Mouse (Mus musculus): Measurements from ENCODE around the gene Olfr764-ps1. TPM values are rescaled to one million over a fixed set of nuclear protein-coding genes. Genes with fewer than 3 reads are reported as not detected.
A peak's percentile ranks its signal among the peaks of the same experiment; 100 is the strongest.
"Not testable (repeated sequence)": the region's sequence is repeated elsewhere in the genome, so short reads cannot be mapped to it uniquely, and the experiment has no call there.

Olfr764-ps1 gene
- not detected in 2 replicates for polyA plus RNA-seq (2015; fragmentation: Nextera tagmentation; extraction: Ambion mirVana)

DNA sequence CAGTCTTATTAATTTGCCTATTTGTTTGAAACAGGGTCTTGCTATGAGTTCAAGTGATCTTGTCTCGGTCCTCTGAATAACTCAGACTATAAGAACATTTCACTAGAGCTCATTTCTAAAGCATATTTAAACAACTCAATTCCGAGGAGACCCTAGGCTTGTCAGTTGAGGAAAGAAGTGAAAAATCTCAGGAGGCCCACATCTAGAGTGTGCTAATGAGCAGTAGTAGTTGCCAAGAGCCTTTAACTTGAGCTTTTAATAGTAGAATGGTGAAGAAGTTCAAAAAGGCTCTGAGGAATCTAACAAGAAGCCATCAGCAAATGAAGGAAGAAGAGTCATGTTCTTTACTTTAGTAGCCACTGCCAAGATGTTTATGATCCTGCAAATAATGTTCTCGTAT lies at the start of gene Olfr764-ps1:
Gene Olfr764-ps1, minus strand, starts transcription at position 101 of the 400 bp plus-strand sequence.
- no peak within 1 kb of the TSS for H3K27ac ChIP-seq (ENCODE audit: low read length)
- no peaks in the 10 kb centered on the region for H3K27me3 ChIP-seq (ENCODE audit: control insufficient read depth, insufficient read depth, low read depth, low read length)
- H3K4me2 ChIP-seq (ENCODE audit: low read length) = no peak within 1 kb of the TSS
- ATAC-seq = no peak
- 81% methylated on average over 3 of the region's 3 CpGs for WGBS
- H3K9me3 ChIP-seq (replicated peaks; ENCODE audit: control insufficient read depth, low read length, poor library complexity, severe bottlenecking) = no peaks in the 10 kb centered on the region
- no peak within 1 kb of the TSS for H3K9ac ChIP-seq (ENCODE audit: low read depth, low read length)
- no peaks in the 10 kb centered on the region for H3K4me1 ChIP-seq (ENCODE audit: control insufficient read depth, insufficient read depth, low read length)
- H3K4me3 ChIP-seq (ENCODE audit: low read depth, low read length) = no peak within 1 kb of the TSS
- H3K36me3 ChIP-seq (ENCODE audit: control insufficient read depth, insufficient read depth, low read length) = no peaks in the 10 kb centered on the region

DNA sequence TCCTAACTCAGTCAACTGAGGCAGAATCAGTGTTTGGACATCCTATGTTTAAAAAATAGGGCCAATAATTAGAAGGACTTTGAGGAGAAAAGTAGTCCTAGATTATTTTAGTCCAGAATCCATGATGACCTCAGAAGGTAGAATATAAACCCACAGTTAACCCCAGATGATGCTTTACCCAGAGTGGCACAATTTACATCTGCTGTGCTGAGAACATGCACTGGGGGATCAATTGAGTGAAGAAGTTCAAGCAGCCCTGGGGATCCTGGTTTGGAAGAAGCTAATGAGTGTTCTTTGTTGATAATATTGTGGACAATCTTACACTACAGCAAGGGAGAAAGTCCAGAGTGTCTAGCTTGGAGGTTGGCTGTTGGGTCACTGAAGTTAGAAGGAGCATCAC lies 43.1 kb upstream of the Olfr764-ps1 start, which contains the start of gene Olfr767:
Gene Olfr767, minus strand, starts transcription at position 101 of the 400 bp plus-strand sequence.
- ATAC-seq; H3K27me3 ChIP-seq (ENCODE audit: control insufficient read depth, insufficient read depth, low read depth, low read length); H3K4me3 ChIP-seq (ENCODE audit: low read depth, low read length); H3K4me2 ChIP-seq (ENCODE audit: low read length); H3K27ac ChIP-seq (ENCODE audit: low read length); H3K4me1 ChIP-seq (ENCODE audit: control insufficient read depth, insufficient read depth, low read length); H3K36me3 ChIP-seq (ENCODE audit: control insufficient read depth, insufficient read depth, low read length); H3K9ac ChIP-seq (ENCODE audit: low read depth, low read length); H3K9me3 ChIP-seq (replicated peaks; ENCODE audit: control insufficient read depth, low read length, poor library complexity, severe bottlenecking): not testable (repeated sequence)

DNA sequence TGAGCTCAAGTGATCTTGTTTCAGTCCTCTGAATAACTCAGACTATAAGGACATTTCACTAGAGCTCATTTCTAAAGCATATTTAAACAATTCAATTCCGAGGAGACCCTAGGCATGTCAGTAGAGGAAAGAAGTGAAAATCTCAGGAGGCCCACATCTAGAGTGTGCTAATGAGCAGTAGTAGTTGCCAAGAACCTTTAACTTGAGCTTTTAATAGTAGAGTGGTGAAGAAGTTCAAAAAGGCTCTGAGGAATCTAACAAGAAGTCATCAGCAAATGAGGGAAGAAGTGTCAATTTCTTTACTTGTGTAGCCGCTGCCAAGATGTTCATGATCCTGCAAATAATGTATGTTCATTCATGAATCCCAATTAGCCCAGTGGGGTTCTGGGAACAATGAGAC lies 29.2 kb upstream of the Olfr764-ps1 start, which contains the start of gene Olfr766-ps1:
Gene Olfr766-ps1, minus strand, starts transcription at position 101 of the 400 bp plus-strand sequence.
- 81% methylated on average over 2 of the region's 2 CpGs for WGBS
- Histone ChIP-seq H3K9me3 (replicated peaks; ENCODE audit: control insufficient read depth, low read length, poor library complexity, severe bottlenecking) (no peaks in the 10 kb centered on the region), H3K27me3 (ENCODE audit: control insufficient read depth, insufficient read depth, low read depth, low read length) (no peaks in the 10 kb centered on the region), H3K9ac (ENCODE audit: low read depth, low read length) (no peak within 1 kb of the TSS), H3K36me3 (ENCODE audit: control insufficient read depth, insufficient read depth, low read length) (no peaks in the 10 kb centered on the region), H3K4me3 (ENCODE audit: low read depth, low read length) (no peak within 1 kb of the TSS), H3K4me2 (ENCODE audit: low read length) (no peak within 1 kb of the TSS), H3K4me1 (ENCODE audit: control insufficient read depth, insufficient read depth, low read length) (no peaks in the 10 kb centered on the region), H3K27ac (ENCODE audit: low read length) (no peak within 1 kb of the TSS)
- no peak for ATAC-seq

DNA sequence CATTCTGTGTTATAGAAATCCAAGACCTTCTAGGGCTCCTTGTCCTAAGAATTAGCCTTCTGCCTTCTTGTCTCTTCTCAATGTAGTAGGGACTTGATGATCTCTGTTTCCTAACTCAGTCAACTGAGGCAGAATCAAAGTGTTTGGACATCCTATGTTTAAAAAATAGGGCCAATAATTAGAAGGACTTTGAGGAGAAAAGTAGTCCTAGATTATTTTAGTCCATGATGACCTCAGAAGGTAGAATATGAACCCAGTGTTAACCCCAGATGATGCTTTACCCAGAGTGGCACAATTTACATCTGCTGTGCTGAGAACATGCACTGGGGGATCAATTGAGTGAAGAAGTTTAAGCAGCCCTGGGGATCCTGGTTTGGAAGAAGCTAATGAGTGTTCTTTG lies 10.2 kb upstream of the Olfr764-ps1 start, which contains the start of gene Olfr765:
Gene Olfr765, minus strand, starts transcription at position 101 of the 400 bp plus-strand sequence.
- not testable (repeated sequence) for H3K9me3 ChIP-seq (replicated peaks; ENCODE audit: control insufficient read depth, low read length, poor library complexity, severe bottlenecking); H3K36me3 ChIP-seq (ENCODE audit: control insufficient read depth, insufficient read depth, low read length); H3K9ac ChIP-seq (ENCODE audit: low read depth, low read length); H3K4me1 ChIP-seq (ENCODE audit: control insufficient read depth, insufficient read depth, low read length); H3K4me3 ChIP-seq (ENCODE audit: low read depth, low read length); H3K27me3 ChIP-seq (ENCODE audit: control insufficient read depth, insufficient read depth, low read depth, low read length); H3K4me2 ChIP-seq (ENCODE audit: low read length); H3K27ac ChIP-seq (ENCODE audit: low read length); ATAC-seq

DNA sequence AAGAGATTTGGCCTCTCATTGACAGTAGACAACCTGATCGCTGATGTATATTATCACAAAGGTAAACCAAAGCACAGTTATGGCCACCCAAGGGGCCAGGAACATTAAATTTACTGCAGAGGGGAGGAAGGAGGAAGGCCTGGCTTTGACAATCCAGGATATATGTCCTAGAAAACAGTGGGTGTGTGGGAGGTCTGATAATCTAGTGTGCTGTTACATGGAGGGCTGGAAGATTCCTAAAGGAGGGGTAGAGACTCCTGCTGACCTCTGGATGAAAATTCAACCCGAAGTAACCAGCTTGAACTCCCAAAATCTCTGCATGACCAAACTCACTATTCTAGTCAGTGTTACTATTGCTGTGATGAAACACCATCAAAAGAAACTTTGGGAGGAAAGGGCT lies 11.4 kb downstream of the Olfr764-ps1 start:
- WGBS = 81% methylated on average over 2 of the region's 2 CpGs
- Histone ChIP-seq H3K27ac (ENCODE audit: low read length) (no peak overlapping the region), H3K4me2 (ENCODE audit: low read length) (no peak overlapping the region), H3K9me3 (replicated peaks; ENCODE audit: control insufficient read depth, low read length, poor library complexity, severe bottlenecking) (no peaks in the 10 kb centered on the region), H3K4me3 (ENCODE audit: low read depth, low read length) (no peak overlapping the region), H3K36me3 (ENCODE audit: control insufficient read depth, insufficient read depth, low read length) (no peaks in the 10 kb centered on the region), H3K4me1 (ENCODE audit: control insufficient read depth, insufficient read depth, low read length) (0 out of 2 replicates have a peak, but pooled peaks cover 3% of the 10 kb centered on the region), H3K27me3 (ENCODE audit: control insufficient read depth, insufficient read depth, low read depth, low read length) (no peaks in the 10 kb centered on the region), H3K9ac (ENCODE audit: low read depth, low read length) (no peak overlapping the region)
- ATAC-seq = no peak

DNA sequence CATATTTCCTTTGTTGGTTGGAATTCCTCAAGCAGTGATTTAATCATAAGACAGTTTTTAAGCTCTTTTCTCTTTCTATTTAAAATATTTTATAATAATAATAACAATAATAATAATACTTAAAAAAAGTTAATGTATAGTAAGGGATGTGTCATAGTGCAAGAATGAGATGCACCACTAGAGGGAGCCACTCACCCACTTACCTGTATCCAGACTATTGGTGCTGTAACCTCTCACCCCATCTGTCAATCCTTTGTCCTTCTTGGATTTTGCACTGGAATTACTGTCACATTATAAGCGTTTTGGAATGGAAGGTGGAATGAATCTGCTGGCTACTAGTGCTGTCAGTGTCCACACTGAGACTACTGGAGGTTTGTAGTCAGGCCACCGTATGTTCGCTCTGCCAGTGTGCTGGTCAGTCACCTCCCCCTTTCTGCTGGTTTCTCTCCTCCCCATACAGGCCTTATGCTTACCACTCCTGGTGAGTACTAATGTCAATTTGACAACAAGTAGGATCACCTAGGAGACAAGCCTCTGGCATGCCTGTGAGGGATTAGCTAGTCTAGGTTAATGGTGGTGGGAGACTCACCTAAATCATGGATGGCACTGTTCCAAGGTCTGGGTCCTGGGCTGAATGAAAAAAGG lies 13.6 kb downstream of the Olfr764-ps1 start:
- H3K4me2 ChIP-seq (ENCODE audit: low read length) = no peak overlapping the region

DNA sequence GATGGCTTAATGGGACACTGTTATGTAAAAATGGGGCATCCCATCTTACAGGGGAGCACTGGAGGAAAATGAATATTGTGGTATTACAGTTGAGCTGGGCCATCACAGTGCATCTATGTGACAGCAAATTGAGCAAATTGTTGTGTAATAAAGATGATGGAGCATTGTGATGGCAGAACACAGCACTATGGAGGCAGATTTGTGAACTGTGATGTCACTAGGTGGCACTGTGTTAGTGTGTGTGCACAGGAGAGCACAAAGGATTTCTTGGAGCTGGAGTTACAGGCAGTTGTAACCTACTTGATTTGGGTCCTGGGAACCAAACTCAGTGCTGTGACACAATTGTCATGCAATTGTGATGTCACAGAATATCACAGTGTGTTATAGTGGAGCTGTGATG lies 16.4 kb downstream of the Olfr764-ps1 start:
- ATAC-seq = no peak
- 0 out of 2 replicates have a peak, but pooled peaks cover 3% of the 10 kb centered on the region for H3K4me1 ChIP-seq (ENCODE audit: control insufficient read depth, insufficient read depth, low read length)

More for the DNA sequence above, 13.6 kb downstream of the Olfr764-ps1 start:
- WGBS = 52% methylated on average over 3 of the region's 3 CpGs
- no peaks in the 10 kb centered on the region for H3K27me3 ChIP-seq (ENCODE audit: control insufficient read depth, insufficient read depth, low read depth, low read length)
- no peaks in the 10 kb centered on the region for H3K36me3 ChIP-seq (ENCODE audit: control insufficient read depth, insufficient read depth, low read length)
- H3K4me1 ChIP-seq (ENCODE audit: control insufficient read depth, insufficient read depth, low read length) = 0 out of 2 replicates have a peak, but pooled peaks cover 3% of the 10 kb centered on the region
- no peak overlapping the region for H3K27ac ChIP-seq (ENCODE audit: low read length)
- H3K4me3 ChIP-seq (ENCODE audit: low read depth, low read length) = no peak overlapping the region
- peak; percentile 82 for ATAC-seq
- no peak overlapping the region for H3K9ac ChIP-seq (ENCODE audit: low read depth, low read length)
- no peaks in the 10 kb centered on the region for H3K9me3 ChIP-seq (replicated peaks; ENCODE audit: control insufficient read depth, low read length, poor library complexity, severe bottlenecking)

DNA sequence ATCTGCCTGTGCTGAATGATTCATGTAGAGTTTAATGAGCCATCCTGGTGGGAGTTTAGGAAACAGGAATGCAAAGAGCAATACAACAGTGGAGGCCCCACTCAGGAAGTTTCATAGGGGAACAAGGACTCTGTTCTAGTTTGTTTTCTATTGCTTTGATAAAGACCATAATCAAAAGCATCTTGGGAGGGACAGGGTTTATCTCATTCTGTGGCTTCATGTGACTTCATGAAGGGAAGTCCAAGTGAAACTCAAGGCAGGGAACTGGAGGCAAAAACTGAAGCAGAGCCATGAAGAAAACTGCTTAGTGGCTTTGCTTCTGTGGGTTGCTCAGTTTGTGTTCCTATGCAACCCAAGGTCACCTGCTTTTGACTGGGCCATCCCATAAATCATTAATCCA lies 25.2 kb downstream of the Olfr764-ps1 start:
- Histone ChIP-seq H3K4me3 (ENCODE audit: low read depth, low read length) (no peak overlapping the region), H3K4me2 (ENCODE audit: low read length) (no peak overlapping the region), H3K4me1 (ENCODE audit: control insufficient read depth, insufficient read depth, low read length) (no peaks in the 10 kb centered on the region), H3K27me3 (ENCODE audit: control insufficient read depth, insufficient read depth, low read depth, low read length) (no peaks in the 10 kb centered on the region), H3K9me3 (replicated peaks; ENCODE audit: control insufficient read depth, low read length, poor library complexity, severe bottlenecking) (no peaks in the 10 kb centered on the region), H3K27ac (ENCODE audit: low read length) (no peak overlapping the region), H3K36me3 (ENCODE audit: control insufficient read depth, insufficient read depth, low read length) (no peaks in the 10 kb centered on the region), H3K9ac (ENCODE audit: low read depth, low read length) (no peak overlapping the region)
- ATAC-seq = no peak

More for the DNA sequence above, 16.4 kb downstream of the Olfr764-ps1 start:
- Histone ChIP-seq H3K4me2 (ENCODE audit: low read length) (no peak overlapping the region), H3K9ac (ENCODE audit: low read depth, low read length) (no peak overlapping the region), H3K9me3 (replicated peaks; ENCODE audit: control insufficient read depth, low read length, poor library complexity, severe bottlenecking) (no peaks in the 10 kb centered on the region), H3K4me3 (ENCODE audit: low read depth, low read length) (no peak overlapping the region), H3K27ac (ENCODE audit: low read length) (no peak overlapping the region), H3K36me3 (ENCODE audit: control insufficient read depth, insufficient read depth, low read length) (no peaks in the 10 kb centered on the region), H3K27me3 (ENCODE audit: control insufficient read depth, insufficient read depth, low read depth, low read length) (no peaks in the 10 kb centered on the region)

DNA sequence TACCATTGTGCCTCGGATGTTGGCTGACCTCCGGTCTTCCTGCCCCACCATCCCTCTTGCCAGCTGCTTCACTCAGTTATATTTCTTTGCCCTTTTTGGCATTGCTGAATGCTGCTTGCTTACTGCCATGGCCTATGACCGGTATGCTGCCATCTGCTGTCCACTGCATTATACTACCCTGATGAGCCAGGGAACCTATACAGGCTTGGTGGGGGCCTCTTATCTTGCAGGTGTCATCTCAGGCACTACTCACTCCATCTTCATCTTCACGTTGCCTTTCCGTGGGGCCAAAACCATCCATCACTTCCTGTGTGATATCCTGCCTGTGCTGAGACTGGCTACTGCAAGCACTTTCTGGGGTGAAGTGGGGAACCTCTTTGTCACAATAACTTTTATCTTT lies 28.2 kb downstream of the Olfr764-ps1 start:
- not testable (repeated sequence) for H3K4me2 ChIP-seq (ENCODE audit: low read length); H3K27me3 ChIP-seq (ENCODE audit: control insufficient read depth, insufficient read depth, low read depth, low read length); H3K9ac ChIP-seq (ENCODE audit: low read depth, low read length); H3K9me3 ChIP-seq (replicated peaks; ENCODE audit: control insufficient read depth, low read length, poor library complexity, severe bottlenecking); H3K4me3 ChIP-seq (ENCODE audit: low read depth, low read length); H3K4me1 ChIP-seq (ENCODE audit: control insufficient read depth, insufficient read depth, low read length); H3K27ac ChIP-seq (ENCODE audit: low read length); H3K36me3 ChIP-seq (ENCODE audit: control insufficient read depth, insufficient read depth, low read length); ATAC-seq
- WGBS = 63% methylated on average over 2 of the region's 5 CpGs
